Mouse (Mus musculus): ENCODE results near the gene Kcnq1. TPM values are rescaled to one million over a fixed set of nuclear protein-coding genes. Genes with fewer than 3 reads are reported as not detected.

Gene Kcnq1
- polyA plus RNA-seq, 1 experiment from 2014 or later: 0.48 TPM

- Histone ChIP-seq H3K27ac (no peak overlapping the region), H3K4me1 (no peaks in the 10 kb centered on the region), H3K36me3 (ENCODE audit: poor library complexity, severe bottlenecking) (no peaks in the 10 kb centered on the region), H3K9ac (no peak overlapping the region), H3K9me3 (replicated peaks) (no peaks in the 10 kb centered on the region), H3K27me3 (peaks cover 74% of the 10 kb centered on the region), H3K4me3 (no peak overlapping the region), H3K4me2 (no peak overlapping the region)
- no peak for ATAC-seq
- 79% methylated on average over 4 of the region's 4 CpGs for WGBS
These were observed 313.5 kb downstream of the Kcnq1 start for GRCm38 (mm10) chr7:143419585-143420160.

GRCm38 (mm10) chr7:143428142-143428813 lies 322.1 kb downstream of the Kcnq1 start:
- peak; percentile 92 for ATAC-seq
- Histone ChIP-seq H3K36me3 (ENCODE audit: poor library complexity, severe bottlenecking) (no peaks in the 10 kb centered on the region), H3K9ac (0 out of 2 replicates have a peak overlapping the region, but pooled peaks have one; percentile 3), H3K4me2 (peak overlapping the region; percentile 29), H3K4me3 (no peak overlapping the region), H3K27ac (0 out of 2 replicates have a peak overlapping the region, but pooled peaks have one; percentile 10), H3K9me3 (replicated peaks) (no peaks in the 10 kb centered on the region), H3K4me1 (peaks cover 17% of the 10 kb centered on the region), H3K27me3 (peaks cover 89% of the 10 kb centered on the region)
- WGBS: 5% methylated on average over 23 of the region's 23 CpGs

- Histone ChIP-seq H3K4me1 (peaks cover 17% of the 10 kb centered on the region), H3K9me3 (replicated peaks) (no peaks in the 10 kb centered on the region), H3K4me2 (peak overlapping the region; percentile 29), H3K27me3 (peaks cover 89% of the 10 kb centered on the region), H3K9ac (0 out of 2 replicates have a peak overlapping the region, but pooled peaks have one; percentile 3), H3K4me3 (no peak overlapping the region), H3K27ac (0 out of 2 replicates have a peak overlapping the region, but pooled peaks have one; percentile 10), H3K36me3 (ENCODE audit: poor library complexity, severe bottlenecking) (no peaks in the 10 kb centered on the region)
- peak; percentile 50 for ATAC-seq
- WGBS: 31% methylated on average over 2 of the region's 2 CpGs
These were observed 322.8 kb downstream of the Kcnq1 start for GRCm38 (mm10) chr7:143428814-143429499.

- no peak for ATAC-seq
- H3K4me2 ChIP-seq: no peak overlapping the region
- H3K27ac ChIP-seq: no peak overlapping the region
- no peaks in the 10 kb centered on the region for H3K36me3 ChIP-seq (ENCODE audit: poor library complexity, severe bottlenecking)
- WGBS: 83% methylated on average over 1 of the region's 1 CpGs
- H3K9me3 ChIP-seq (replicated peaks): no peaks in the 10 kb centered on the region
- H3K9ac ChIP-seq: no peak overlapping the region
- H3K4me1 ChIP-seq: peaks cover 24% of the 10 kb centered on the region
- peaks cover 90% of the 10 kb centered on the region for H3K27me3 ChIP-seq
- no peak overlapping the region for H3K4me3 ChIP-seq
These were observed 326.5 kb downstream of the Kcnq1 start for GRCm38 (mm10) chr7:143432631-143433030.

- Histone ChIP-seq H3K36me3 (ENCODE audit: poor library complexity, severe bottlenecking) (no peaks in the 10 kb centered on the region), H3K9ac (no peak overlapping the region; the same call in 1 of the 2 replicates), H3K9me3 (replicated peaks) (no peaks in the 10 kb centered on the region), H3K4me3 (no peak overlapping the region), H3K4me1 (peaks cover 22% of the 10 kb centered on the region), H3K27ac (no peak overlapping the region), H3K4me2 (no peak overlapping the region), H3K27me3 (peaks cover 87% of the 10 kb centered on the region)
- ATAC-seq: no peak
- 71% methylated on average over 7 of the region's 7 CpGs for WGBS
These were observed 327.2 kb downstream of the Kcnq1 start for GRCm38 (mm10) chr7:143433331-143433730.

GRCm38 (mm10) chr7:143437231-143437893 lies 331.2 kb downstream of the Kcnq1 start:
- H3K9me3 ChIP-seq (replicated peaks): no peaks in the 10 kb centered on the region
- H3K27me3 ChIP-seq: peaks cover 93% of the 10 kb centered on the region
- H3K9ac ChIP-seq: peak overlapping the region; percentile 67
- peak overlapping the region; percentile 58 for H3K27ac ChIP-seq
- peaks cover 22% of the 10 kb centered on the region for H3K4me1 ChIP-seq
- WGBS: 17% methylated on average over 18 of the region's 18 CpGs
- H3K4me3 ChIP-seq: peak overlapping the region; percentile 41
- no peaks in the 10 kb centered on the region for H3K36me3 ChIP-seq (ENCODE audit: poor library complexity, severe bottlenecking)
- peak overlapping the region; percentile 69 for H3K4me2 ChIP-seq
- peak; percentile 74 for ATAC-seq

- Histone ChIP-seq H3K36me3 (ENCODE audit: poor library complexity, severe bottlenecking) (no peaks in the 10 kb centered on the region), H3K9me3 (replicated peaks) (no peaks in the 10 kb centered on the region)
- WGBS: 1% methylated on average over 52 of the region's 63 CpGs
These were observed 331.9 kb downstream of the Kcnq1 start for GRCm38 (mm10) chr7:143437894-143438581.

GRCm38 (mm10) chr7:143438965-143439364 lies 332.8 kb downstream of the Kcnq1 start:
- H3K4me3 ChIP-seq: no peak overlapping the region
- no peaks in the 10 kb centered on the region for H3K36me3 ChIP-seq (ENCODE audit: poor library complexity, severe bottlenecking)
- no peak overlapping the region for H3K9ac ChIP-seq
- peaks cover 28% of the 10 kb centered on the region for H3K4me1 ChIP-seq
- H3K27ac ChIP-seq: no peak overlapping the region
- peak overlapping the region; percentile 69 for H3K4me2 ChIP-seq
- no peaks in the 10 kb centered on the region for H3K9me3 ChIP-seq (replicated peaks)
- 73% methylated on average over 1 of the region's 1 CpGs for whole genome bisulfite sequencing
- no peak for ATAC-seq
- H3K27me3 ChIP-seq: peaks cover 93% of the 10 kb centered on the region

More at GRCm38 (mm10) chr7:143437894-143438581, 331.9 kb downstream of the Kcnq1 start:
- Histone ChIP-seq H3K27ac (peak overlapping the region; percentile 58), H3K9ac (peak overlapping the region; percentile 67), H3K27me3 (peaks cover 93% of the 10 kb centered on the region), H3K4me1 (peaks cover 22% of the 10 kb centered on the region), H3K4me2 (peak overlapping the region; percentile 69), H3K4me3 (peak overlapping the region; percentile 41)
- ATAC-seq: peak; percentile 76

- no peak overlapping the region; the same call in 1 of the 2 replicates for H3K9ac ChIP-seq
- peak overlapping the region; percentile 39; the same call in 1 of the 2 replicates for H3K4me3 ChIP-seq
- H3K9me3 ChIP-seq (replicated peaks): no peaks in the 10 kb centered on the region
- peaks cover 32% of the 10 kb centered on the region for H3K4me1 ChIP-seq
- no peaks in the 10 kb centered on the region for H3K36me3 ChIP-seq (ENCODE audit: poor library complexity, severe bottlenecking)
- peak; percentile 5; the same call in 1 of the 2 replicates for ATAC-seq
- peak overlapping the region; percentile 65 for H3K27ac ChIP-seq
- H3K4me2 ChIP-seq: peak overlapping the region; percentile 62
- 11% methylated on average over 8 of the region's 8 CpGs for WGBS
- peaks cover 91% of the 10 kb centered on the region for H3K27me3 ChIP-seq
These were observed 338.4 kb downstream of the Kcnq1 start for GRCm38 (mm10) chr7:143444580-143444954.

- no peaks in the 10 kb centered on the region for H3K9me3 ChIP-seq (replicated peaks)
- WGBS: under 1% methylated on average over 55 of the region's 55 CpGs
- H3K9ac ChIP-seq: peak overlapping the region; percentile 59
- peak overlapping the region; percentile 85 for H3K27ac ChIP-seq
- peak; percentile 72 for ATAC-seq
- H3K27me3 ChIP-seq: peaks cover 91% of the 10 kb centered on the region
- H3K4me1 ChIP-seq: peaks cover 32% of the 10 kb centered on the region
- no peaks in the 10 kb centered on the region for H3K36me3 ChIP-seq (ENCODE audit: poor library complexity, severe bottlenecking)
- peak overlapping the region; percentile 62 for H3K4me2 ChIP-seq
- peak overlapping the region; percentile 39 for H3K4me3 ChIP-seq
These were observed 338.9 kb downstream of the Kcnq1 start for GRCm38 (mm10) chr7:143444955-143445648.
